Mouse (Mus musculus): ENCODE data around the gene E130308A19Rik. TPM values are rescaled to one million over a fixed set of nuclear protein-coding genes. Genes with fewer than 3 reads are reported as not detected.

The E130308A19Rik gene
- polyA plus RNA-seq, 1 experiment from 2014 or later = 60.5 TPM

DNA sequence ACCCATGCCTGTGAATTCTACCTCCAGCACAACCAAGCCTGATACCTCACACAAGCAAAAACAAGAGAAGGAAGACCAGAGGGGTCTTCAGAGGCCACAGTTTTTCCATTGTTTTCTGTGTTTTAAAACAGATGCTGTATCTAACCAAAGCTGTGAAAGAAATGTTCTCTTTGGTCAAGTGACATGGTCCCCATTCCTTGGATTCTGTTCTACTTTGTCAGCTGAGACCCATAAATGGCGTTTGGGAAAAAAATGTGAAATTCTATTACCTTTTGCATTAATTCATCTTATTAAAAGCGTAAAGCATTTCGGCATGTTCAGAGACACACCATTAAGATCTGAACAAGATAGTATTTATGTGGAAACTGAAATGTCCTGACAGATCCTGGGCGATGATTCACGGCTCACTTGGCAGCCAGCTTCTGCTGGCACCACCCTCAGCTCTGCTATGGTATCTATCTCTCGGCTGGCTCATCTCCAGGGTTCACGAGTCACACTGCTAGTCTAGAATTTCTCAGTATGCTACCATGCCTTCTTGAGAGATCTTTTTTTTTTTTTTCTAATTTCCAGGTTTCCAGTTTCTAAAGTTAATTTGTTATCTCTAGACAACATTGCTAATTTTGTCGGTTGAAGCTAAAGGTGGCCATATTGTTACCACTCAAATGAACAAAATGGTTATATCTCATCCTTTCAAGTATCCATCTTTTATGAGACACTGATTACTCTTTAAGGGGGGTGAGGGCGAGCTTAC is 130.5 kb downstream of the E130308A19Rik start:
- 0 out of 2 replicates have a peak, but pooled peaks cover 14% of the 10 kb centered on the region for H3K36me3 ChIP-seq
- no peaks in the 10 kb centered on the region for H3K9me3 ChIP-seq
- H3K4me2 ChIP-seq (replicated peaks) = no peak overlapping the region
- no peaks in the 10 kb centered on the region for H3K4me1 ChIP-seq
- ATAC-seq (ENCODE audit: low FRiP score, low read depth) = no peak
- H3K4me3 ChIP-seq = no peak overlapping the region
- H3K27me3 ChIP-seq = no peaks in the 10 kb centered on the region
- 94% methylated on average over 9 of the region's 9 CpGs for WGBS
- H3K27ac ChIP-seq (replicated peaks) = no peak overlapping the region
- no peak overlapping the region for H3K9ac ChIP-seq (replicated peaks)

- no peak overlapping the region for H3K27ac ChIP-seq (replicated peaks)
- H3K9me3 ChIP-seq = no peaks in the 10 kb centered on the region
- no peak for ATAC-seq (ENCODE audit: low FRiP score, low read depth)
- H3K36me3 ChIP-seq = 0 out of 2 replicates have a peak, but pooled peaks cover 7% of the 10 kb centered on the region
- no peaks in the 10 kb centered on the region for H3K4me1 ChIP-seq
- no peaks in the 10 kb centered on the region for H3K27me3 ChIP-seq
- 82% methylated on average over 12 of the region's 12 CpGs for WGBS
- H3K4me3 ChIP-seq = no peak overlapping the region
- H3K4me2 ChIP-seq (replicated peaks) = no peak overlapping the region
- H3K9ac ChIP-seq (replicated peaks) = no peak overlapping the region
Measured at GRCm38 (mm10) chr4:59757452-59758435, 131.7 kb downstream of the E130308A19Rik start.

GRCm38 (mm10) chr4:59760016-59760415 is 134.0 kb downstream of the E130308A19Rik start:
- Histone ChIP-seq H3K4me2 (replicated peaks) (no peak overlapping the region), H3K36me3 (0 out of 2 replicates have a peak, but pooled peaks cover 5% of the 10 kb centered on the region), H3K4me1 (0 out of 2 replicates have a peak, but pooled peaks cover under 1% of the 10 kb centered on the region), H3K9me3 (no peaks in the 10 kb centered on the region), H3K9ac (replicated peaks) (no peak overlapping the region), H3K27ac (replicated peaks) (no peak overlapping the region), H3K27me3 (no peaks in the 10 kb centered on the region), H3K4me3 (no peak overlapping the region)
- WGBS = 72% methylated on average over 4 of the region's 4 CpGs
- no peak for ATAC-seq (ENCODE audit: low FRiP score, low read depth)

GRCm38 (mm10) chr4:59760636-59761364 is 134.8 kb downstream of the E130308A19Rik start:
- Histone ChIP-seq H3K4me3 (no peak overlapping the region), H3K9ac (replicated peaks) (no peak overlapping the region), H3K9me3 (no peaks in the 10 kb centered on the region), H3K27ac (replicated peaks) (no peak overlapping the region), H3K27me3 (no peaks in the 10 kb centered on the region), H3K4me1 (peaks cover 8% of the 10 kb centered on the region; the same call in 1 of the 2 replicates), H3K36me3 (no peaks in the 10 kb centered on the region), H3K4me2 (replicated peaks) (no peak overlapping the region)
- 60% methylated on average over 10 of the region's 10 CpGs for WGBS
- no peak for ATAC-seq (ENCODE audit: low FRiP score, low read depth)

DNA sequence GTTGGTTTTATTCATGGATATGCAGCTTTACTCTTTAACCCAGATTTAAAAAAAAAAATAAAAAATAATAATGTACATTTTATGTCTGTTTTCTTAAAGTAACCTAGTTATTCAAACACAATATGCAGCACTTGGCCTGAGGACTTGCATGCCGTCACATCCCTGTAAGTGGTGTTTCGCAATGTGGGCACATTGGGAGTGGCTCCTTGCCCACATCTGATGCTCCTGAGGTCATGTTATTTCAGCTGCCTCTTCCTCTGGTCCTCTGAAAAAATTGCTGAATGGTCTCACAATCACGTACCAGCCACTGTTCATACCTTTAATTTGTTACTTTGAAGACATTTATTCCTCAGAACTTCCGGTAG is 135.3 kb downstream of the E130308A19Rik start:
- no peak overlapping the region for H3K4me3 ChIP-seq
- 80% methylated on average over 4 of the region's 4 CpGs for WGBS
- no peaks in the 10 kb centered on the region for H3K27me3 ChIP-seq
- ATAC-seq (ENCODE audit: low FRiP score, low read depth) = no peak
- peaks cover 10% of the 10 kb centered on the region; the same call in 1 of the 2 replicates for H3K4me1 ChIP-seq
- H3K9me3 ChIP-seq = no peaks in the 10 kb centered on the region
- H3K27ac ChIP-seq (replicated peaks) = no peak overlapping the region
- no peak overlapping the region for H3K9ac ChIP-seq (replicated peaks)
- H3K36me3 ChIP-seq = no peaks in the 10 kb centered on the region
- no peak overlapping the region for H3K4me2 ChIP-seq (replicated peaks)

DNA sequence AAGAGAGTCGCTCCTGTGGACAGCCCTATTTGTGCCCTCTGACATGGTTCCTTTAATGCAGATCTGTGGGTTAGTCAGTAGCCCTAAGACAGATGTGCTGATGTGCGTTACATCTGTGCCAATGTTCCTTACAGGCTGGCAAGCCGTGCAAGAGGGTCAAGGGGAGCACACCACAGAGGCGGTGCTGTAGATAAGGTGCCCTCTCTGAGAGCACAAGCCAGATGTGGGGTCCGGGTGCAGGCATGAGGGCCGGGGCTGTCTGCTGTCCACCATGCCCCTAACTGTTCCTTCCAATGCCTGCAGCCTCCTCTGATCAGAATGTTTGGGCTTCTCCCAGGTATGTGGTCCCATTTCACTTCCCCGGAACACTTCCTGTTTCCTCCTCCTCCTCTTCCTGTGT is 138.9 kb downstream of the E130308A19Rik start:
- no peak overlapping the region for H3K27ac ChIP-seq (replicated peaks)
- no peak overlapping the region for H3K9ac ChIP-seq (replicated peaks)
- H3K27me3 ChIP-seq = no peaks in the 10 kb centered on the region
- H3K4me1 ChIP-seq = peaks cover 10% of the 10 kb centered on the region; the same call in 1 of the 2 replicates
- H3K4me3 ChIP-seq = no peak overlapping the region
- H3K9me3 ChIP-seq = no peaks in the 10 kb centered on the region
- peaks cover 10% of the 10 kb centered on the region for H3K36me3 ChIP-seq
- no peak for ATAC-seq (ENCODE audit: low FRiP score, low read depth)
- WGBS = 82% methylated on average over 7 of the region's 7 CpGs
- H3K4me2 ChIP-seq (replicated peaks) = no peak overlapping the region

DNA sequence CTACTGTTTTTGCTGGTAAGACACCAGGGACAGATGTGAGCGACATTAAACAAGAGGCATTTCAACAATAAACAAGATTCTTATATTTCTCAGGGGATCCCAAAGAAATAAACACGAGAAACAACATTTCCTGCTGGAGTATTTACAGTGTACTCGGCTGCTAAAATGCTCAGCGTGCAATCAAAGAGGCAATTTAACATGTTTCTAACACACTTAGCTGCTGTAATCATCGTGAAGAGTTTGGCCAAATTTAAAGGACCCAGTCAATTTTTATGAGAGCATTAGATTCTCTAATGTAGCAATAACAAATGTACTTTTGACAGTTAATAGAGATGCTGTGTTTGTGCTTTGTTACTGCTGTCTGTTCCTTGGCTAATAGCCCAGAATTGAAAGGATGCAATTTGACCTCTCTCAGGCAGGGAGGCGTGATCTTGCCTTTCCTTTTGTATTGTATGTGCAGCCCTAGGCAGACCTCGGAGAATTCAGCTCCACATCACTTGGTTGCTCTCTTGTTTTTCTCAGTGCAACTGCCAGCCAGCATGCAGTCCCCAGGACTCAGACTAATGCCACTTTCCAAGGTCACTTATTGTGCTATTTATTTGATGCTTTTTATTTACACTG is 139.5 kb downstream of the E130308A19Rik start:
- Histone ChIP-seq H3K9me3 (no peaks in the 10 kb centered on the region), H3K36me3 (peaks cover 16% of the 10 kb centered on the region), H3K27ac (replicated peaks) (0 out of 2 replicates have a peak overlapping the region, but pooled peaks have one; percentile 42), H3K4me3 (no peak overlapping the region), H3K9ac (replicated peaks) (no peak overlapping the region), H3K27me3 (no peaks in the 10 kb centered on the region), H3K4me2 (replicated peaks) (no peak overlapping the region), H3K4me1 (peaks cover 10% of the 10 kb centered on the region; the same call in 1 of the 2 replicates)
- WGBS = 38% methylated on average over 7 of the region's 7 CpGs
- peak; percentile 27; the same call in 1 of the 2 replicates for ATAC-seq (ENCODE audit: low FRiP score, low read depth)

DNA sequence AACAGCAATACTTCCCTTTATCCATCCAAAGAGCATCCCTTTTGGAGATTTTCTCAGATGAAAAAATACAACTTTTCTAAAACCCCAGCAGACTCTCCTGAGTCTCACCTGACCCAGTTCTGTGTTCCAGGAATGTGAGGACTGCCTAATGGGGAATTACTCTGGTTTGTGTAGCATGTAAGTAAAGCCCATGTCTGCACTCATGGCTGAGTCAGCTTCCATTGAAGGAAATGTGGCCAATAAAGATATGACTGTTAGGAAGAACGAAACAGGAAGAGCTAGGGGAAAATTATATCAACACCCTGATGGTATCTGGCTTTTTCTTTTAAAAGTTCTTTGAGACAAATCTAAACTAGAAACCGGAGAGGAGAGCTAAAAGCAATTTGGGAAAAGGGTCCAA is 141.7 kb downstream of the E130308A19Rik start:
- Histone ChIP-seq H3K4me2 (replicated peaks) (no peak overlapping the region), H3K4me3 (no peak overlapping the region), H3K9me3 (no peaks in the 10 kb centered on the region), H3K27me3 (no peaks in the 10 kb centered on the region), H3K4me1 (peaks cover 14% of the 10 kb centered on the region), H3K36me3 (peaks cover 33% of the 10 kb centered on the region), H3K27ac (replicated peaks) (no peak overlapping the region), H3K9ac (replicated peaks) (no peak overlapping the region)
- ATAC-seq (ENCODE audit: low FRiP score, low read depth) = no peak
- 92% methylated on average over 2 of the region's 2 CpGs for WGBS

- 0 out of 2 replicates have a peak overlapping the region, but pooled peaks have one; percentile 8 for H3K27ac ChIP-seq (replicated peaks)
- no peaks in the 10 kb centered on the region for H3K9me3 ChIP-seq
- no peak overlapping the region for H3K4me3 ChIP-seq
- peaks cover 8% of the 10 kb centered on the region; the same call in 1 of the 2 replicates for H3K4me1 ChIP-seq
- peaks cover 44% of the 10 kb centered on the region for H3K36me3 ChIP-seq
- WGBS = 30% methylated on average over 17 of the region's 17 CpGs
- H3K9ac ChIP-seq (replicated peaks) = no peak overlapping the region
- ATAC-seq (ENCODE audit: low FRiP score, low read depth) = peak; percentile 13; the same call in 1 of the 2 replicates
- H3K4me2 ChIP-seq (replicated peaks) = no peak overlapping the region
- H3K27me3 ChIP-seq = no peaks in the 10 kb centered on the region
Measured at GRCm38 (mm10) chr4:59772171-59772879, 146.3 kb downstream of the E130308A19Rik start.

DNA sequence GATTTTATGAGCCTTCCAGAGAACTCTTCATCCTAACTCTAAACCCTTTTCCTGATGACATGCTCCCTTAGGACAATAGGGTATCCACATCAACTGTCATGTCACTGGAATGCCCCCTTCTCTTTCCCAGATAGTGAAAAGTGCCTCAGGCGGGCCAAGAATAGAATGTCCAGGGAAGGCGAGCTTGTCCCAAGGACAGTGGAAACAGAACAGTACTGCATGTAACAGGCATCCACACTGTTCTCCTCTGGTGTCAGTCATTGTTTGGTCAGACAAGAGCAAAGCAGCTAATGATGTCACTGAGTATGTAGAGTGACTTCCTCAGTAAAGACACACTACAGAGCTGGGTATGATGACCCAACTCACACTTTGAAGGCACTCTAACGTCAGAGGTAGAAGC is 151.8 kb downstream of the E130308A19Rik start:
- no peak for ATAC-seq (ENCODE audit: low FRiP score, low read depth)
- no peak overlapping the region for H3K4me2 ChIP-seq (replicated peaks)
- H3K36me3 ChIP-seq = peaks cover 14% of the 10 kb centered on the region
- no peak overlapping the region for H3K9ac ChIP-seq (replicated peaks)
- 81% methylated on average over 3 of the region's 3 CpGs for WGBS
- H3K4me1 ChIP-seq = peaks cover 9% of the 10 kb centered on the region
- H3K9me3 ChIP-seq = no peaks in the 10 kb centered on the region
- no peaks in the 10 kb centered on the region for H3K27me3 ChIP-seq
- H3K27ac ChIP-seq (replicated peaks) = no peak overlapping the region
- H3K4me3 ChIP-seq = no peak overlapping the region

Data from midbrain, embryonic 12.5 days (tissue).